Mouse (Mus musculus): ENCODE results near the gene Qrich2.

Qrich2 gene

GRCm38 (mm10) chr11:116416196-116416943 is 49.7 kb downstream of the Qrich2 start:
- no peak for TF ChIP-seq GATA4 (IDR thresholded peaks at IDR 0.05; ENCODE audit: insufficient replicate concordance, low read length)

- TF ChIP-seq GATA4 (IDR thresholded peaks at IDR 0.05; ENCODE audit: insufficient replicate concordance, low read length), result no peak
Measured at GRCm38 (mm10) chr11:116413631-116414022, 52.4 kb downstream of the Qrich2 start.

GRCm38 (mm10) chr11:116412904-116413630 is 53.0 kb downstream of the Qrich2 start, which contains the start of gene Rnf157:
Gene Rnf157 (minus strand): TSS chr11:116413032.
- TF ChIP-seq GATA4 (IDR thresholded peaks at IDR 0.05; ENCODE audit: insufficient replicate concordance, low read length), result no peak

GRCm38 (mm10) chr11:116412028-116412827 is 53.8 kb downstream of the Qrich2 start:
- TF ChIP-seq GATA4 (IDR thresholded peaks at IDR 0.05; ENCODE audit: insufficient replicate concordance, low read length), result no peak

- TF ChIP-seq GATA4 (IDR thresholded peaks at IDR 0.05; ENCODE audit: insufficient replicate concordance, low read length), result no peak
Measured at GRCm38 (mm10) chr11:116411582-116411981, 54.5 kb downstream of the Qrich2 start.

- peak; percentile 91 for TF ChIP-seq GATA4 (IDR thresholded peaks at IDR 0.05; ENCODE audit: insufficient replicate concordance, low read length)
Measured at GRCm38 (mm10) chr11:116409008-116409407, 57.0 kb downstream of the Qrich2 start.

- no peak for TF ChIP-seq GATA4 (IDR thresholded peaks at IDR 0.05; ENCODE audit: insufficient replicate concordance, low read length)
Measured at GRCm38 (mm10) chr11:116406231-116406728, 59.8 kb downstream of the Qrich2 start.

- no peak for TF ChIP-seq GATA4 (IDR thresholded peaks at IDR 0.05; ENCODE audit: insufficient replicate concordance, low read length)
Measured at GRCm38 (mm10) chr11:116405601-116406000, 60.4 kb downstream of the Qrich2 start.

GRCm38 (mm10) chr11:116400560-116400959 is 65.5 kb downstream of the Qrich2 start:
- TF ChIP-seq GATA4 (IDR thresholded peaks at IDR 0.05; ENCODE audit: insufficient replicate concordance, low read length), result peak; percentile 97

GRCm38 (mm10) chr11:116398348-116398677 is 67.7 kb downstream of the Qrich2 start:
- no peak for TF ChIP-seq GATA4 (IDR thresholded peaks at IDR 0.05; ENCODE audit: insufficient replicate concordance, low read length)

GRCm38 (mm10) chr11:116397517-116398347 is 68.3 kb downstream of the Qrich2 start:
- no peak for TF ChIP-seq GATA4 (IDR thresholded peaks at IDR 0.05; ENCODE audit: insufficient replicate concordance, low read length)

GRCm38 (mm10) chr11:116396934-116397330 is 69.1 kb downstream of the Qrich2 start:
- TF ChIP-seq GATA4 (IDR thresholded peaks at IDR 0.05; ENCODE audit: insufficient replicate concordance, low read length), result no peak

GRCm38 (mm10) chr11:116396276-116396933 is 69.6 kb downstream of the Qrich2 start:
- peak; percentile 17; the same call in 1 of the 2 replicates for TF ChIP-seq GATA4 (IDR thresholded peaks at IDR 0.05; ENCODE audit: insufficient replicate concordance, low read length)

- TF ChIP-seq GATA4 (IDR thresholded peaks at IDR 0.05; ENCODE audit: insufficient replicate concordance, low read length), result no peak
Measured at GRCm38 (mm10) chr11:116394769-116395168, 71.3 kb downstream of the Qrich2 start.
